Mouse (Mus musculus) thymus, adult 2 months (tissue): ENCODE results near the gene Sfxn3.

Experiments
- CTCF ChIP-seq: fragments of 200-500 bp; IDR thresholded peaks from 2 replicates; pipeline ENCODE4 v1.5.1; 2012; ENCODE audit warnings: mild to moderate bottlenecking, control low read depth, low read length, moderate library complexity, borderline replicate concordance; ENCODE audit not compliant: control insufficient read depth, poor library complexity, insufficient read depth; ENCODE audit errors: extremely low read depth
- POLR2A ChIP-seq: fragments of 200-500 bp; IDR thresholded peaks from 2 replicates; pipeline ENCODE4 v1.6.1; 2012; ENCODE audit warnings: mild to moderate bottlenecking, low read length, control low read depth, moderate library complexity; ENCODE audit not compliant: control insufficient read depth, poor library complexity, insufficient read depth; ENCODE audit errors: extremely low read depth

GRCm38 (mm10) chr19:45073871-45074542 lies 26.7 kb downstream of the Sfxn3 start:
- peak; percentile 17; the same call in 1 of the 2 replicates for TF ChIP-seq CTCF
- no peak for TF ChIP-seq POLR2A
